Mouse (Mus musculus) heart, postnatal 0 days (tissue): ENCODE measurements around the gene Il34.

ENCODE experiments used
- CTCF ChIP-seq: IDR thresholded peaks from 2 replicates; pipeline ENCODE4 v1.5.1; 2016; ENCODE audit warnings: antibody characterized with exemption, control low read depth, low read depth
- EP300 ChIP-seq: IDR thresholded peaks from 2 replicates; pipeline ENCODE4 v1.6.1; 2016; ENCODE audit warnings: antibody characterized with exemption, low read depth

DNA sequence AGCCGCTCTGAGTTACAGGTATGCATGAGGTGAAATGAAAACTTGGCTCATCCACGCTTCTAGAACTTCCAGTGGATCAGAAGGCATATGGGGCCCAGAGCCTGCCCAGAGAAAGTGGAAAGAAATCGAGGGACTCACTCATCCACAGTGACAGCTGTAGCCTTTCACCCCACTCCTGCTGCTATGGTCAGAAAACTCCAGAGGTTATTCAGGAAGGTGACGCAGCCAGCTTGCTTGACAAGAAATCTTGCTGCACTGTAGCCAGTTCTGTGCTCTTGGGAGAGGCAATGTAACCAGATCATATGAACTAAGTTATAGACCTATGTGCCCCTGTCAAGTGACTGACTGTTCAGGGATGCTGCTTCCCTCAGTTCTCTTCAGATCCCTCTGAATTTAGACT, 109.7 kb downstream of the Il34 start:
- TF ChIP-seq CTCF, result no peak
- no peak for TF ChIP-seq EP300
